Mouse (Mus musculus): Measurements from ENCODE around the gene Plxnd1.

DNA sequence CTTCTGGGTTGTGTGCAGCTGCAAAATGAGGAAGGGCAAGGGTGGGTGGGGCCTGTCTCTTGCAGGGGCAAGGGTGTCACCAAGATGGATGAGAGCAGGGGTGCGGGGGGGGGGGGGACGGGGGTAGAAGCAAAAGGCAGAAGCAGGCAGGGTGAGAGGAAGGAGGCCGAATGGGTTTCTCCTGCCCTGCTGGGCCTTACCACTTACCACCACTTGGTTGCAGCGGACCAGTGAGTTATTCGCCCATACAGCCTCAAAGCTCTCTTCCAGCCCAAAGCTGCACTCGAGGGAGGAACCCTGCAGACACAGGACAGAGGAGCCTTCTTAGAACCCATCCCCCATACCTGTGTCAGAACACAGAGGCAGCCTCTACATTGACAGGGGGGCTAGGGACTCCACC lies 24.9 kb downstream of the Plxnd1 start:
- TF ChIP-seq CTCF (IDR thresholded peaks at IDR 0.05; ENCODE audit: low read depth) (no peak), EP300 (IDR thresholded peaks at IDR 0.05; ENCODE audit: low read depth) (no peak)

All from heart, postnatal 0 days (tissue).